Comparison of ENCODE assay signal across 9 mouse cellular contexts in the genomic region with DNA sequence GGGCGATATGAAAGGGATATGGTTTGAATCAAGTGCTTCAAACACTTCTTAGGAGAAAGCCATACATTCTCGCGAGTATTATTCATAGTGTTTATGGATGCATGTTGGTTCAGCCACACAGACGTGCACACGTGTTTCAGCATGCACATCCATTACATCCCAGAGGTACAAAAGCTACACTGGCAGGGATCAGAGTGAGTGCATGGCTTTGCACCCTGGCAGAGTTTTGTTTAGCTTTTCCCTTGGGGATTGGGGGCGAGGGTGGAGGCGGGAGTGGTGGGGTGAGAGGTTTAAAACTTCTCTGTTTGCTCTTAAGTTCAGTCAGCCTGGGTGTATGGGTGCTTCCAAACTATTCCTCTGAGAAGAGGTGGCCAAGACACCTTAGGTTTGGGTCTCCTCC. TPM values are rescaled to one million over a fixed set of nuclear protein-coding genes. Genes with fewer than 3 reads are reported as not detected.
DNase-seq lines count a peak whose midpoint lies in the region; ATAC-seq and TF ChIP-seq lines count a peak whose summit lies in the region.
"Had no signal": no experiment of that assay in that cellular context is flagged by ENCODE, and none has a peak within 500 bp of the region (broad histone marks: within the 10 kb centered on the region; RNA-seq: fewer than 3 reads in every experiment).

No protein-coding gene starts in this region.

- peak overlapping the region; percentile 93 for H3K4me3 ChIP-seq in megakaryocyte, embryonic 14.5 days (replicated peaks)
- H3K4me3 ChIP-seq in heart, embryonic 15.5 days, result peak overlapping the region; percentile 82
- peak overlapping the region; percentile 29 to 56 for H3K4me3 ChIP-seq in liver, embryonic 14.5 days (ENCODE audit: insufficient read depth in 1 of 2, low read depth in 2 of 2, low read length in 2 of 2)
- H3K4me3 ChIP-seq in stomach, embryonic 15.5 days (replicated peaks), result peak overlapping the region; percentile 78

- DNase-seq in liver, embryonic 14.5 days (ENCODE audit: low read depth in 3 of 3, low spot score in 3 of 3), result no peak
- no peak for DNase-seq in adipocyte (ENCODE audit: low spot score)
- no peak for DNase-seq in right cerebral cortex, adult 18-20 months
- no peak for DNase-seq in cerebellum, postnatal 4 days (ENCODE audit: low spot score in 2 of 2)
- DNase-seq: thymus, postnatal 14 days had no signal

- H3K9me3 ChIP-seq in megakaryocyte, embryonic 14.5 days, result no peaks in the 10 kb centered on the region
- H3K9me3 ChIP-seq in heart, embryonic 15.5 days (replicated peaks), result no peaks in the 10 kb centered on the region
- H3K9me3 ChIP-seq in liver, embryonic 14.5 days (ENCODE audit: control insufficient read depth, low read length), result no peaks in the 10 kb centered on the region
- H3K9me3 ChIP-seq in stomach, embryonic 15.5 days, result no peaks in the 10 kb centered on the region

- 5% methylated on average over 7 of the region's 7 CpGs for WGBS in heart, embryonic 15.5 days
- 2% methylated on average over 7 of the region's 7 CpGs for WGBS in liver, embryonic 14.5 days (ENCODE audit: insufficient replicate concordance)
- 4% methylated on average over 7 of the region's 7 CpGs for WGBS in stomach, embryonic 15.5 days

- no peak for TF ChIP-seq EP300 in liver, embryonic 14.5 days (IDR thresholded peaks at IDR 0.05; ENCODE audit: low read depth)

- ATAC-seq in megakaryocyte, adult 5-6 weeks (ENCODE audit: poor library complexity, severe bottlenecking), result no peak
- no peak for ATAC-seq in heart, embryonic 15.5 days (replicated peaks; ENCODE audit: insufficient number of reproducible peaks, insufficient read depth, low FRiP score, low read depth)
- ATAC-seq in liver, embryonic 14.5 days (ENCODE audit: insufficient read depth), result no peak
- no peak for ATAC-seq in stomach, embryonic 15.5 days (ENCODE audit: insufficient read depth, low FRiP score, low read depth)

- peaks cover 50% of the 10 kb centered on the region for H3K27me3 ChIP-seq in megakaryocyte, embryonic 14.5 days (replicated peaks)
- peaks cover 14% of the 10 kb centered on the region; the same call in 1 of the 2 replicates for H3K27me3 ChIP-seq in heart, embryonic 15.5 days
- peaks cover 29% of the 10 kb centered on the region for H3K27me3 ChIP-seq in liver, embryonic 14.5 days (ENCODE audit: control insufficient read depth, insufficient read depth, low read length)
- H3K27me3 ChIP-seq in stomach, embryonic 15.5 days (replicated peaks), result peaks cover 8% of the 10 kb centered on the region; the same call in 1 of the 2 replicates

- H3K27ac ChIP-seq in heart, embryonic 15.5 days, result peak overlapping the region; percentile 88; the same call in 1 of the 2 replicates
- H3K27ac ChIP-seq in liver, embryonic 14.5 days, result no peak overlapping the region
- H3K27ac ChIP-seq in stomach, embryonic 15.5 days, result no peak overlapping the region; the same call in 1 of the 2 replicates

- no peak for TF ChIP-seq CTCF in liver, embryonic 14.5 days (IDR thresholded peaks at IDR 0.05; ENCODE audit: low read depth)

- H3K36me3 ChIP-seq in megakaryocyte, embryonic 14.5 days (replicated peaks; ENCODE audit: low read length), result no peaks in the 10 kb centered on the region
- no peaks in the 10 kb centered on the region for H3K36me3 ChIP-seq in heart, embryonic 15.5 days
- H3K36me3 ChIP-seq in liver, embryonic 14.5 days (replicated peaks; ENCODE audit: control insufficient read depth, insufficient read depth, low read depth), result no peaks in the 10 kb centered on the region
- no peaks in the 10 kb centered on the region for H3K36me3 ChIP-seq in stomach, embryonic 15.5 days

- peak overlapping the region; percentile 95 for H3K4me2 ChIP-seq in heart, embryonic 15.5 days
- H3K4me2 ChIP-seq in liver, embryonic 14.5 days (ENCODE audit: low read depth), result peak overlapping the region; percentile 67
- peak overlapping the region; percentile 91 for H3K4me2 ChIP-seq in stomach, embryonic 15.5 days

- peaks cover 28% of the 10 kb centered on the region for H3K4me1 ChIP-seq in megakaryocyte, embryonic 14.5 days
- peaks cover 20% of the 10 kb centered on the region for H3K4me1 ChIP-seq in heart, embryonic 15.5 days (replicated peaks)
- peaks cover 0 to 2% of the 10 kb centered on the region in 2 experiments; a peak in 1 of 4 replicates for H3K4me1 ChIP-seq in liver, embryonic 14.5 days (replicated peaks; ENCODE audit: control insufficient read depth in 2 of 2, insufficient read depth in 2 of 2, low read length in 1 of 2)
- H3K4me1 ChIP-seq in stomach, embryonic 15.5 days, result peaks cover 6% of the 10 kb centered on the region; the same call in 1 of the 2 replicates

- peak overlapping the region; percentile 83 for H3K9ac ChIP-seq in heart, embryonic 15.5 days
- no peak overlapping the region for H3K9ac ChIP-seq in liver, embryonic 14.5 days (replicated peaks)
- 0 out of 2 replicates have a peak overlapping the region, but pooled peaks have one; percentile 76 for H3K9ac ChIP-seq in stomach, embryonic 15.5 days

RNA-seq across cellular contexts. Expression of a gene that starts 1.3 kb away (rescaled TPM):
- 0.82 and 1.3 TPM in 2 replicates for polyA plus RNA-seq in megakaryocyte, embryonic 14.5 days (2012; ENCODE audit: insufficient read depth, low replicate concordance)
- total RNA-seq in megakaryocyte, adult 5-6 weeks (2015), result 15.5 and 15.6 TPM in 2 replicates
- 14.0 and 14.1 TPM in 2 replicates for total RNA-seq in megakaryocyte, adult 5-6 weeks (2017)
- 11.3 and 15.8 TPM in 2 replicates for polyA plus RNA-seq in heart, embryonic 15.5 days (2015; fragmentation: Nextera tagmentation; extraction: Ambion mirVana)
- 0.78 and 1.1 TPM in 2 replicates for polyA plus RNA-seq in liver, embryonic 14.5 days (2012; rRNA removed)
- polyA plus RNA-seq in liver, embryonic 14.5 days (2014; fragmentation: Nextera tagmentation; extraction: Ambion mirVana), result 1.5 and 1.6 TPM in 2 replicates
- polyA plus RNA-seq in stomach, embryonic 15.5 days (2015; fragmentation: Nextera tagmentation; extraction: Ambion mirVana), result 11.2 and 11.9 TPM in 2 replicates

RNA-seq across cellular contexts. Expression of a gene that starts 39.7 kb away (rescaled TPM):
- not detected in 2 replicates for polyA plus RNA-seq in megakaryocyte, embryonic 14.5 days (2012; ENCODE audit: insufficient read depth, low replicate concordance)
- total RNA-seq in megakaryocyte, adult 5-6 weeks (2015), result 0.16 TPM in 1 of 2 replicates, not detected in the other
- total RNA-seq in megakaryocyte, adult 5-6 weeks (2017), result not detected in 2 replicates
- 0.52 and 3.7 TPM in 2 replicates for polyA plus RNA-seq in heart, embryonic 15.5 days (2015; fragmentation: Nextera tagmentation; extraction: Ambion mirVana)
- 1.9 and 2.0 TPM in 2 replicates for polyA plus RNA-seq in liver, embryonic 14.5 days (2012; rRNA removed)
- 3.8 and 3.9 TPM in 2 replicates for polyA plus RNA-seq in liver, embryonic 14.5 days (2014; fragmentation: Nextera tagmentation; extraction: Ambion mirVana)
- polyA plus RNA-seq in stomach, embryonic 15.5 days (2015; fragmentation: Nextera tagmentation; extraction: Ambion mirVana), result 30.7 and 34.2 TPM in 2 replicates

Comparison
In these comparisons a context has a peak if more than half of its experiments do, and no peak if none do; other contexts are left out.
1. H3K4me3 ChIP-seq: peak in every context shown above with its lines; median percentile 93 in megakaryocyte, embryonic 14.5 days; 82 in heart, embryonic 15.5 days; 78 in stomach, embryonic 15.5 days; 42 in liver, embryonic 14.5 days.